Mouse (Mus musculus): ENCODE measurements around the gene Plscr2. TPM values are rescaled to one million over a fixed set of nuclear protein-coding genes. Genes with fewer than 3 reads are reported as not detected.
"Not testable (repeated sequence)": the region's sequence is repeated elsewhere in the genome, so short reads cannot be mapped to it uniquely, and the experiment has no call there.

Gene Plscr2
- polyA plus RNA-seq, 1 experiment: not detected

GRCm38 (mm10) chr9:92293560-92294548, 18.5 kb downstream of the Plscr2 start:
- Histone ChIP-seq H3K27ac (ENCODE audit: insufficient read depth, low read depth, low read length) (no peak overlapping the region), H3K4me1 (ENCODE audit: control insufficient read depth, insufficient read depth, low read length) (no peaks in the 10 kb centered on the region), H3K4me3 (ENCODE audit: insufficient read depth, low read length) (no peak overlapping the region)
- TF ChIP-seq POLR2A (IDR thresholded peaks at IDR 0.05; ENCODE audit: borderline replicate concordance, low read depth, low read length) (no peak), CTCF (IDR thresholded peaks at IDR 0.05; ENCODE audit: low read depth, low read length) (no peak)

- no peak for TF ChIP-seq POLR2A (IDR thresholded peaks at IDR 0.05; ENCODE audit: borderline replicate concordance, low read depth, low read length)
- TF ChIP-seq CTCF (IDR thresholded peaks at IDR 0.05; ENCODE audit: low read depth, low read length): no peak
- Histone ChIP-seq H3K4me3 (ENCODE audit: insufficient read depth, low read length) (no peak overlapping the region), H3K27ac (ENCODE audit: insufficient read depth, low read depth, low read length) (no peak overlapping the region), H3K4me1 (ENCODE audit: control insufficient read depth, insufficient read depth, low read length) (peaks cover 2% of the 10 kb centered on the region; the same call in 1 of the 2 replicates)
Observed at GRCm38 (mm10) chr9:92298288-92298687, 22.9 kb downstream of the Plscr2 start.

- H3K4me3 ChIP-seq (ENCODE audit: insufficient read depth, low read length): no peak overlapping the region
- H3K4me1 ChIP-seq (ENCODE audit: control insufficient read depth, insufficient read depth, low read length): peaks cover 2% of the 10 kb centered on the region; the same call in 1 of the 2 replicates
- no peak overlapping the region for H3K27ac ChIP-seq (ENCODE audit: insufficient read depth, low read depth, low read length)
- TF ChIP-seq CTCF (IDR thresholded peaks at IDR 0.05; ENCODE audit: low read depth, low read length) (no peak), POLR2A (IDR thresholded peaks at IDR 0.05; ENCODE audit: borderline replicate concordance, low read depth, low read length) (no peak)
Observed at GRCm38 (mm10) chr9:92301213-92301612, 25.8 kb downstream of the Plscr2 start.

GRCm38 (mm10) chr9:92305075-92305474, 29.7 kb downstream of the Plscr2 start:
- TF ChIP-seq CTCF (IDR thresholded peaks at IDR 0.05; ENCODE audit: low read depth, low read length) (no peak), POLR2A (IDR thresholded peaks at IDR 0.05; ENCODE audit: borderline replicate concordance, low read depth, low read length) (no peak)
- Histone ChIP-seq H3K4me3 (ENCODE audit: insufficient read depth, low read length) (no peak overlapping the region), H3K4me1 (ENCODE audit: control insufficient read depth, insufficient read depth, low read length) (peaks cover 2% of the 10 kb centered on the region; the same call in 1 of the 2 replicates), H3K27ac (ENCODE audit: insufficient read depth, low read depth, low read length) (no peak overlapping the region)

- TF ChIP-seq POLR2A (IDR thresholded peaks at IDR 0.05; ENCODE audit: borderline replicate concordance, low read depth, low read length) (no peak), CTCF (IDR thresholded peaks at IDR 0.05; ENCODE audit: low read depth, low read length) (no peak)
- no peak overlapping the region for H3K4me3 ChIP-seq (ENCODE audit: insufficient read depth, low read length)
Observed at GRCm38 (mm10) chr9:92305620-92306220, 30.3 kb downstream of the Plscr2 start.

GRCm38 (mm10) chr9:92309077-92309476, 33.7 kb downstream of the Plscr2 start, which contains the start of gene 1700057G04Rik:
Gene 1700057G04Rik (plus strand): TSS chr9:92309377.
- no peak for TF ChIP-seq POLR2A (IDR thresholded peaks at IDR 0.05; ENCODE audit: borderline replicate concordance, low read depth, low read length)
- TF ChIP-seq CTCF (IDR thresholded peaks at IDR 0.05; ENCODE audit: low read depth, low read length): no peak
- H3K4me1 ChIP-seq (ENCODE audit: control insufficient read depth, insufficient read depth, low read length): no peaks in the 10 kb centered on the region
- no peak within 1 kb of the TSS for H3K4me3 ChIP-seq (ENCODE audit: insufficient read depth, low read length)
- no peak within 1 kb of the TSS for H3K27ac ChIP-seq (ENCODE audit: insufficient read depth, low read depth, low read length)

More at GRCm38 (mm10) chr9:92305620-92306220, 30.3 kb downstream of the Plscr2 start:
- peaks cover 2% of the 10 kb centered on the region; the same call in 1 of the 2 replicates for H3K4me1 ChIP-seq (ENCODE audit: control insufficient read depth, insufficient read depth, low read length)
- H3K27ac ChIP-seq (ENCODE audit: insufficient read depth, low read depth, low read length): no peak overlapping the region

GRCm38 (mm10) chr9:92316791-92317190, 41.4 kb downstream of the Plscr2 start:
- H3K4me3 ChIP-seq (ENCODE audit: insufficient read depth, low read length): no peak overlapping the region
- no peaks in the 10 kb centered on the region for H3K4me1 ChIP-seq (ENCODE audit: control insufficient read depth, insufficient read depth, low read length)
- TF ChIP-seq POLR2A (IDR thresholded peaks at IDR 0.05; ENCODE audit: borderline replicate concordance, low read depth, low read length) (no peak), CTCF (IDR thresholded peaks at IDR 0.05; ENCODE audit: low read depth, low read length) (no peak)
- no peak overlapping the region for H3K27ac ChIP-seq (ENCODE audit: insufficient read depth, low read depth, low read length)

- not testable (repeated sequence) for H3K4me3 ChIP-seq (ENCODE audit: insufficient read depth, low read length); H3K4me1 ChIP-seq (ENCODE audit: control insufficient read depth, insufficient read depth, low read length); H3K27ac ChIP-seq (ENCODE audit: insufficient read depth, low read depth, low read length)
Observed at GRCm38 (mm10) chr9:92325936-92326335, 50.5 kb downstream of the Plscr2 start.

GRCm38 (mm10) chr9:92326813-92327212, 51.4 kb downstream of the Plscr2 start:
- H3K4me1 ChIP-seq (ENCODE audit: control insufficient read depth, insufficient read depth, low read length): 0 out of 2 replicates have a peak, but pooled peaks cover 2% of the 10 kb centered on the region
- no peak overlapping the region for H3K4me3 ChIP-seq (ENCODE audit: insufficient read depth, low read length)
- no peak for TF ChIP-seq CTCF (IDR thresholded peaks at IDR 0.05; ENCODE audit: low read depth, low read length)
- no peak for TF ChIP-seq POLR2A (IDR thresholded peaks at IDR 0.05; ENCODE audit: borderline replicate concordance, low read depth, low read length)
- no peak overlapping the region for H3K27ac ChIP-seq (ENCODE audit: insufficient read depth, low read depth, low read length)

GRCm38 (mm10) chr9:92331383-92331782, 56.0 kb downstream of the Plscr2 start:
- Histone ChIP-seq H3K27ac (ENCODE audit: insufficient read depth, low read depth, low read length) (no peak overlapping the region), H3K4me3 (ENCODE audit: insufficient read depth, low read length) (no peak overlapping the region), H3K4me1 (ENCODE audit: control insufficient read depth, insufficient read depth, low read length) (peaks cover 8% of the 10 kb centered on the region; the same call in 1 of the 2 replicates)
- no peak for TF ChIP-seq CTCF (IDR thresholded peaks at IDR 0.05; ENCODE audit: low read depth, low read length)
- no peak for TF ChIP-seq POLR2A (IDR thresholded peaks at IDR 0.05; ENCODE audit: borderline replicate concordance, low read depth, low read length)
